Mouse (Mus musculus): Measurements from ENCODE around the gene Ddx49.

Gene Ddx49

DNA sequence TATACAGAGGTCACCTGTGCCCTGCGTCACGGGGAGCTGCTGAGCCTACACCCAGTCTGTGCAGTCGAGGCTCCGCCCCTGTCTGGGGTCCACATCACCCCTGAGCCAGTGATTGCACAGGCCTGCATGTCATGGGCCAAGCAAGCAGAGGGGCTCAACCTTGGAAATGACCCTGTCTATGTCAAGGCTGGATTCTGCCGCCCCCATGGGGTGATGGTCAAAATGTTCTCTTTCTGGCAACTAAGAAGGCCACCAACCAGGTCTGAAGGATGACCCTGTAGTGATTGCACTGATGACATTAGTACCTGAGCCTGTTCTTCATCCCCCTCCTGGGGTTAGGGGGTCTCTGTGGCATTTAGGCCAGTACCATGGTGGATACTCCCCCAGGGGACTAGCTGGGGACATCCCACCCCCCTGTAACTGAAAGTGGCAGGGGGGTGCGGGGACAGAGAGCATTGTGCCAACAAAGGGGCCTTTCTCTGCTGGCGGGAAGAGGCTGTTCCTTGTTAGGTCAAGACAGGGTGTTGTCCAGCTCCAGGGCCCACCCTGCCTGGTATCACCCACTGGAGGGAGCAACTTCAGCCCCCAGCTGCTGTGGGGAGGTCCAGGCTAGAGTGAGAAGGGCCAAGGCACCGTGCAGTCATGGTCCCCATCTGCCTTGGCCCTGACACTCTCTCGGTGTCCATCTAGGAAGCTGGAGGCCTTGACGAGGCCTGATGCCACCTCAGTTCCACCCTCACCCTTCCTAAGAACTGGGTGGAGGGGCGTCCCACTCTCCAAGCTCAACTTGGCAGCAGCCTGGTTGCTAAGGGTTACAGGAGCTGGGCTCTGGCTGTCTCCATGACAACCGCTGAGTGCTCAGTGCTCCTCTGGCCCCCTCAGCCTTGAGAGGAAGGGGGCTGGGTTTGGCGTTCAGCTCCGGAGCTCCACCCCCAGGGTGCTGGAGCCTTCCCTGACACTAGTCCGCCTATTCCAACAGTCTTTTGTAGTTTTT is 14.5 kb upstream of the Ddx49 start:
- peak; percentile 70 for DNase-seq (ENCODE audit: low spot score)

DNA sequence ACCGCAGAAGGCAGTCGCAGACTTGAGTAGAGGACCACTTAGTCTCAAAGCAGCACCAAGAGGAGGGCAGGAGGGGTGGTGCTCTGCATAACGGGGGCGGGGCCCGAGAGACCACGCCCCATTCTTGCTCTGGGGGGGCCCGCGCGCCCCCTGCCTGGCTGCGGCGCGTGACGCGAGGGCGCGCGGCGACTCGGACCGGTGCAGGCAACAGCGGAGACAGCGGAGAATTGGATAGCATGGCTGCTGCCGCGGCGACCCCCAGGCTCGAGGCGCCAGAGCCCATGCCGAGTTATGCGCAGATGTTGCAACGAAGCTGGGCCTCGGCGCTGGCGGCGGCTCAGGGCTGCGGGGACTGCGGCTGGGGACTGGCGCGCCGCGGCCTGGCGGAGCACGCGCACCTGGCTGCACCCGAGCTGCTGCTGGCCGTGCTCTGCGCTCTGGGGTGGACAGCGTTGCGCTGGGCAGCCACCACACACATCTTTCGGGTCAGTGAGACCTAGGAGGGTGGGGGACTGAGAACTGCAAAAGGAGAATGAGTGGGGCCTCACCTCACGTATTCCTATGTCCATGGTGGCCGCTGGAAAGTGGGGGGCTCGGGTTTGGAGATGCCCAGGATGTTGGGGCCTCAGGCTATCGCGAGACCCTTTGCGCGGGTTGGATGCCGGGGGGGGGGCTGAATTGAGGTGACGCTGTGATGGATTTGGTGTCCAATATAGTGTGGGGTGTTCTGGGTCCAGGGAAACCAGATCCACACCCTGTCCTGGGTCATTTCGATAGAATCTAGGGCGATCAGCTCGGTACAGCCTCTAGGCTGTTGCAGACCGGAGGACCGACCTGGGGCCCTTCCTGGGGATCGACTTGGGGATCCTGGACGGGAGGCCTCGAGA is 13.6 kb upstream of the Ddx49 start, which contains the start of gene Cers1:
Gene Cers1, plus strand, starts transcription at position 152 of the 887 bp plus-strand sequence.
- DNase-seq (ENCODE audit: low spot score): peak; percentile 59

GRCm38 (mm10) chr8:70313399-70313798 is 11.1 kb upstream of the Ddx49 start:
- no peak for DNase-seq (ENCODE audit: low spot score)

GRCm38 (mm10) chr8:70309311-70309710 is 7.0 kb upstream of the Ddx49 start:
- DNase-seq (ENCODE audit: low spot score): no peak

GRCm38 (mm10) chr8:70302901-70303300 is 612 bp upstream of the Ddx49 start:
- no peak for DNase-seq (ENCODE audit: low spot score)

DNA sequence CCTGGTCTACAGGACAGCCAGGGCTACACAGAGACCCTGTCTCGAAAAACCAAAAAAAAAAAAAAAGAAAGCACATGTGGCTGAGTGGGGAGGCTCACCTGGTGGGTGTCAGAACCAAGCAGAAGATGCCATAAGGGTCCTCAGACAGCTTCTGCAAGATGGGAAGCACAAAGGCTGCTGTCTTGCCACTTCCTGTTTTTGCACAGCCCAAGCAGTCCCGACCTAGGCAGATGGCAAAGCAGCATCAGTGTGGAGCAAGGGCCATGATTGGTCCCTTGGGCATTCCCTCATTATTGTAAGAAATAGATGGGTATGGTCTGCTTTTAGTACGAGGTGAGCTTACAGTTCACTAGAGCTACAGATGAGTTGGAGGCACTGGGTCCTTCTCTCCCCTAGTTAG is 1.4 kb downstream of the Ddx49 start:
- no peak for DNase-seq (ENCODE audit: low spot score)

DNA sequence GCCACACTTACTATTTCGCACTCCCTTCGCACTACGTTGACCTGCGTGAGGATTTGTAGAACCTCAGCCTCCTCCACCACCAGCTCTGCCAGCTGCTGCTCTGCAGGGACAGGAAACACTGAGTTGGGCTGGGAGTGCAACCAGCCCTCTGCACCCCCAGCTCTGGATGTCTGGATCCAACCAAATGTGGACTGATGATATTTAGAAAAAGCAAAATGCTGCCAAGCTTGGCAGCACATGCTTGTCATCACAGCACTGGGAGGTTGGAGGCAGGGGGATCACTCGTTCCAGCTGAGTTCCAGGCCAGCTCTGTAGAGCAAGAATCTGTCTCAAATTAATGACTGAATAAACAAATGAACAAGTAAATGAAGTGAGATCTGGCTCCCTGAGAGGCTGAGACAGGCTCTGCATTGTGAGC is 8.3 kb downstream of the Ddx49 start:
- DNase-seq (ENCODE audit: low spot score): no peak

GRCm38 (mm10) chr8:70286737-70287136 is 15.6 kb downstream of the Ddx49 start:
- DNase-seq (ENCODE audit: low spot score): peak; percentile 57

DNA sequence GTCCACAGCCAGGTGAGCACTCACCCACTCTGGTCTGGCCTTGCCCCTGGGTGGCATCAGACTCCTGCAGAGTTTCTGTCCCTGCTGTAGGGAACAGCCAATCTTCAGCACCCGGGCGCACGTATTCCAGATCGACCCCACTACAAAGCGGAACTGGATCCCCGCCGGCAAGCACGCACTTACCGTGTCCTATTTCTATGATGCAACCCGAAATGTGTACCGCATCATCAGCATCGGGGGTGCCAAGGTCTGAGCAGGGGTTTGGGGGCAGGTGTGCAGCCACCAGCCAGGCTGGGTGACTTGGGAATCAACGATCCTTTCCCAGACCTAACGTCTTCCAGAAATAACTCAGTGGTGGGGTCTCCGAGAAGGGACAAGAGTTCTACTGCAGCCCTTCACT is 17.0 kb downstream of the Ddx49 start:
- no peak for DNase-seq (ENCODE audit: low spot score)

- DNase-seq (ENCODE audit: low spot score): no peak
These were observed 17.9 kb downstream of the Ddx49 start for GRCm38 (mm10) chr8:70284421-70284820.

DNA sequence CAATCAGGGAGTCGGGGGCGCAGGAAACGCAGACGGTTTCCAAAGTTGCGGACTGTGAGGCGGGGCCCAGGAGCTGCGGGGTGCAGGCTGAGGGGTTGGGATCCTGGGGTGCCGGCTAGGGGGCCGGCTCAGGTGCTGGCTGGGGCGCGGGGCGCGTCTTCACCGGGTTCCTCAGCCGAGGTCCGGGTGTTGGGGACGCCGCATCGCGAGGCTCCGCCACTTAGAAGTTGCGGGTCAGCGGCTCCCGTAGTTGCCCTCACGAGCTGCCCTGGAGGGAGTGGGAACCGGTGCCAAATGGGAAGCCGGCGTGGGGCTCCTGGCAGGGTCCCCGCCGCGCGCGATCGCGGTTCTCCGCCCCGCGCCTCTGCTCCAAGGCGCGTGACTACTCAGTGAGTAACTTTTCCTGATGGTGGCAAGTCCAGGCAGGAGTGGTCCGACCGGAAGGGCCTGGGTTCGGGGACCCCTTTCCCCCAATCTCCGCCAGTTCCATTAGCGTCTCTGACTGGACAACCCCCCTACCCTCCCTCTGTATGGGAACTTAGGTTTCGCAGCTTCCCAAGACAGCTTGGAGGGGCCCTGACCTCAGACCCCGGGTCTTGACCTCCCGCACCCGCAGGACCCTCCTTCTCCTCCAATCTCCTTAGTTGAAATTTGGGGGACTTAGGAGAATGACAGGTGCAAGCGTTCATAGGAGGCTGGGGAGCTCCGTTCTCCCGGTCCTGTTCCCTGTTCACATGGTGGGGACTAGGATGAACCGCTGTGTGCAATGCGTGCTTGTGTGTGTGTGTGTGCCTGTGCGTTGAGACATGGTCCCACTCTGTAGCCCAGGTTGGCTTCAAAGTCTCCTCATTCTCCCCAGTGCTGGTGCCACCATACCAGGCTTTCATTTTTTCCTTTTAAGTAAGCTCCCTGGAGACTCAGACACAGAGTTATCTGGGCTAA is 18.9 kb downstream of the Ddx49 start:
- no peak for DNase-seq (ENCODE audit: low spot score)

DNA sequence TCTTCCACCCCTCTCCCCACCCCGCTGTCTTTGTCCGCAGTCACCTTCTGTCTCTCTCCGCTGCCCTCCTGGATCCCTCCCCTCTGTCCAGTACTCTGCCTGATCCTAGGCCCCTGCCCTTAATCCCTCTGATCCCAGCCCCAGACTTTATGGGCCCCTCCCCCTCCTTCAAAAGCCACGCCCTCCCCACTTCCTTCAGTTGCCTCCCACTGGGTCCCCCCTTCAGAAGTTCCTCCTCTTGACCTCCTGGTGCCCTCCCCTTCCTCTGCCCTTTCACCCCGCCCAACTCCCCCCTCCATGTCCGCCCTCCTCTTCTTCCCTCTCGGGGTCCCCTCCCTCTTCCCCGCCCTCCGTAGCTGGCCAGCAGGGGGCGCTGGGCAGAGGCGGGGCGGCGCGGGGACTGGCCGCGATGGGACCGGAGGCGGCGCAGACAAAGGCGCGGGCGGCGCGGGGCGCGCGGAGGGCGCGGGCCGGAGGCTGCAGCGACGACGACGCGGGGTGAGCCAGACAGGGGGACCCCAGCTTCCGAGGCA is 19.6 kb downstream of the Ddx49 start, which contains the start of gene Homer3:
Gene Homer3, plus strand, starts transcription at position 225 of the 533 bp plus-strand sequence.
- DNase-seq (ENCODE audit: low spot score): peak; percentile 87

DNA sequence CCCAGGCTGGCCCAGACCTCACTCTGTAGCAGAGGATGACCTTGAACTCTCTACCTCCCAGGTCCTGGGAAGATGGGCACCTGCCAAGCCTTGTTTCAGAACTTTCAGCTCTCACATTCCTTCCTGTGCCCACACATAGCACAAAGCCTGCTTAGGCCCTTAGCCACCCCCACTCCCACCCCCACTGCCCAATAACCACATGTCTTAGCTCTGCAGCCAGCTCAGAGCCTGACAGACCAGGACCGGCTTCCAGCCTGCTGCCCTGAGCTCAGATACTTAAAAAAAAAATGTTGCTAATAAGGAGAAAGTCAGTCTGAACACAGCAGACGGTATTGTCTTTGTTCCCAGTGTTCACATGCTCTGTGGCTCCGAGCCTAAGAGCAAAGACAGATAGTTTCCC is 21.3 kb downstream of the Ddx49 start:
- peak; percentile 80 for DNase-seq (ENCODE audit: low spot score)

DNA sequence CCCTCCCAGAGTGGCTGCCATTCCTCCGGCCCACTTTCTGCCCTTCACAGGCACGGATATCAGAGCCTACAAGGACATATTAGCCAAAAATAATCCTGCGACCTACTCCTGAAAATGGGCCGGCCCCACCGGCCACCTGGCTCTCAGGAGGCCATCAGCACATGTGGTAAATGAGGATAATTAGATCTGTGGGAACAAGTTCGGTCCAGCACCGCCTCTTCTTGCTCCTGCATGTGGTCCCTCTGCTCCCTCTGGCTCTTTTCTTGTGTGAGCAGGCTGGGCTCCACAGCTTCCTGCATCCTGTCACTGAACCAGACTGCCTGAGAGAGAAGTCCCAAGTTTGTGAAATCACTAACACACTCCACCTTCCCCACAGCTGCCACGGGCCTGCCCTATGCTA is 23.0 kb downstream of the Ddx49 start:
- no peak for DNase-seq (ENCODE audit: low spot score)

DNA sequence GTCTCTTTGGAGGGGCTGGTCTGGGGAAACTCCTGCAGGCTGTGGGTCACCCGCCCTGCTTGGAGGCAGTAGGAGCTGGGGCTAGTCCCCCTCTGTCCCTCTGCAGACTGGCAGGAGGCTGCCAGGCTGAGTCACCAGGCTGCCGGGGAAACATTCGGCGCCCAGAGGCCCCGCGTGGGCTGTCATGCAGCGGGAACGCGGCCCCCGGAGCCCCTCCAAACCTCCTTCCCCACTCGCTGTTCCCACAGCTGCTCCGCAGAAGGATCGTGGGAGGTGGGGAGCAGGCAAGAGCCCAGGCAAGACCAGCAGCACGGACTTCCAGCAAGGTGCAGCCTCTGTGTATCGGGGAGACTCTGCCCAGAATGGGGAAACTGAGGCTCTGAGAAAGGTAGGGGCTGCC is 24.1 kb downstream of the Ddx49 start:
- DNase-seq (ENCODE audit: low spot score): no peak

- no peak for DNase-seq (ENCODE audit: low spot score)
These were observed 25.8 kb downstream of the Ddx49 start for GRCm38 (mm10) chr8:70276476-70276875.

DNA sequence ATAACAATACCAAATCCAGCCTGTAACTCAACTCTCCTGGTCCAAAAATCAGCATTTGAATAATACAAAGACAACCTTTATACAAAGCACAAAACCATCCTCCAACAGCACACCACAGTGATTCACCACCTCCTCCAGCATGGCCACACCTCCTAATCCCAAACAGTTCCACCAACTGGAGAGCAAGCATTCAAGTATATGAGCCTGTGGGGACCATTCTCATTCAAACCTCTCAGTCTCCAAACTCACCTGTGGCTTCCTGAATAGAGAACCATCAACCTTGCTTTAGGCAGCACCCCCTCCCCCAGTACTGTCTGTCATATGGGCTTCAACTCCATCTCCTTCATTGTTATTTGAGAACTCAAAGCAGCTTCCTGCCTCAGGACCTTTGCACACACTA is 27.9 kb downstream of the Ddx49 start:
- DNase-seq (ENCODE audit: low spot score): no peak

GRCm38 (mm10) chr8:70272949-70273348 is 29.3 kb downstream of the Ddx49 start:
- DNase-seq (ENCODE audit: low spot score): no peak

DNA sequence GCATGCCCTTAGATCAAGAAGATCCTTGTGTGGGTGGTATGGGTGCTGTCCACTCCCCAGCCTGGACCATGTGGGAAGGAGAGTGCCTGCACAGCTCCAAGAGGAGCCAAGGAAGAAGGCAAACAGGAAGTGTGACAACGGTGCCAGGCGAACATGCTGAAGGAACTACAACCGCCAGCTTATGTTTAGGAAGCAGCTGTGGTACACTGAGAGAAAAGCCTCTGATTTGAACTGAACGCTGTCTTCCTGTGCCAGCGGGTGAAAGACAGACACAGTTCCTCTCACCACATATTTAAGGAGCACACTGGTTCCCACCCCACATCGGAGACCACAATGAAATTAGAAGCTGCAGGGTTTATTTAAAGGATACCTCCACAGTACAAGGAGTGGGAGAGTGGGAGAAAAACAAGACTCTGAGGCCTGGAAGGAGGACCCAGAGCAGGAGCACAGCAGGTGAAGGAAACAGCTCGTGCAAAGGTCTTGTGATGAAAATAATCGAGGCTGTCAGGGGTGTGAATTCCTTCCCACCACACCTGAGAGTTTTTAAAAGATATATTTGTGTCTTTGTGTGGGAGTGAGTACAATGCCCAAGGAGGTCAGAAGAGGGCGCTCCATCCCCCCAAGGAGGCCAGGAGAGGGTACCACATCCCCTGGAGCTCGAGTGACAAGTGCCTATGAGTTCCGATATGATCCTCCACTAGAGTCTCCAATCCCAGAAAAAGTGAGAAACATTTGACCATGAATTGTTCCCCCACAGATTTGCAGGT is 33.3 kb downstream of the Ddx49 start:
- DNase-seq (ENCODE audit: low spot score): no peak

DNA sequence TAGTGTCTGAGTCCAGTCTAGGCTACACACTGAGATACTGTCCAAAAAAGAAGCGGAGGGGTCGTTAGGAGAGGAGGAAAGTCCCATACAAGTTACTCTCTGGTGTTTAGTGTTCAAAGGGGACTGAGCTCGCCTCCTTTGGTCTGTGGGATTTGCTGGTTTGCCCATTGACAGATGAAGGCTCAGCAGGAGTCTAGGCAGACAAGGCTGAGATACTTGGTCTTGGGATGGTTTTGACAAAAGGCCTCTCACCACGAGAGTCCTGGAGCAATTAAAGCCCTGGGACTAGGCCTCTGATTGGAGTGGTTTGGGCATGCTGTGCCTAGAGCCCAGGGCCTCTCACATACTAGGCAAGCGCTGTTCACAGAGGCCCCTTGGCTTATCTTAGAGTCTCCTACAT is 34.0 kb downstream of the Ddx49 start:
- no peak for DNase-seq (ENCODE audit: low spot score)

Measured in testis, postnatal 14 days (tissue).